Mouse (Mus musculus) erythroblast, adult 5-6 weeks (primary cell): ENCODE measurements at regions not wholly inside any gene's neighbourhood (a gene's known extent, or its start where the extent isn't known, plus 50 kb on each side); places are given as distances from the start of the nearest gene placed in this dataset.

Experiments
- ATAC-seq: replicated peaks from 2 replicates; pipeline ENCODE4 v1.8.0; 2016; ENCODE audit warnings: moderate number of reproducible peaks, mild to moderate bottlenecking, moderate TSS enrichment, inconsistent platforms; ENCODE audit not compliant: poor library complexity, low FRiP score, severe bottlenecking

DNA sequence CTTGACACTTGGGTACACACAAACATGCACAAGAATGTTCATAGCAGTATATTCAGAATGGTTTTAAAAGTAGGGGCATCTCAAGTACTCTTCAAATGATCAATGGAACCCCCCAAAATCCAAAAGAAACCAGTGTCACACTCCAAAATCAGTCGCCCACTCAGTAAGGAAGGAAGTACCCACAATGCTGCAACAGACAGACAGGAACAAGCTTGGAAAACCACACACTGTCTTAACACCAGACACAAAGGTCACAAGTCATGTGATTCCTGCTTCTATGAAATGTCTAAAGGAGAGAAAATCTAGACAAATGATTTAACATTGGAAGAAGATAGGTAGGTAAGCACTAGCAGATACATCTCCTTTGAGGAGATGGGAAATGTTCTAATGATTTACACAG lies 346.9 kb downstream of the Sox4 start:
- no peak for ATAC-seq

DNA sequence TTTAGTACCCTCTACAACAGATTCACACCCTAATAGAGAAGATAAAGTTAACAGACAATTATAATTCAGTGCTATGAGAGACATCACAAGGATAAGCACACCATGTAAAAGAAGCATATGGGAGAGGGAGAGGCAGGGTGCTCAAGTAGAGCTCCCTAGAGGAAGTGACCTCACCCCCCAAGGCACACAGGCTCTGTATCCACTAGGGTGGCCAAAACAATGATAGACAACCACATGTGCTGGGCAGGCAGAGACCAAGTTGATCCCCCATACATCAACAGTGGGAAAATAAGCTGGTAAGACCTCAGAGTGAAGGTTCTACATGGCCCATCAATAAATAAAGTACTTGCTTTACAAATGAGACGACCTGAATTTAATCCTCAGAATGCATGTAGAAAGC lies 347.7 kb downstream of the Sox4 start:
- no peak for ATAC-seq

DNA sequence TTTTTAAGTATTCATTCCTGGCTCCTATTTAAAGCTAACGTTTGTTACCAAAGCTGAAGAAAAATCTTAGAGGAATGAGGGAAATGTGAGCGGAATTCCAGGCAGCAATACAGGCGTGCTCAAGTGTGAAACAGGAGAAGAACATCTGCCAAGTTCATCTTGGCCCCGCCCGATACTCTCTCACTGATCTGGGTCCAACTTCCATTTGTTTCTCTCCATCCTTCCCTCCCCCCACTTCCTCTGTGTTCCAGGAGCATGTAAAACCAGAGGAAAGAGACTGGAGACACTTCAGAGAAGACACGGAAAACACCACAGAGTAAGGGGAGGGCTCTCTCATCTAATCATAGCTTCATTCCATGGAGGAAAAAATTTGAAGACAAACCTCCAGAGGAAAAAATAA lies 346.7 kb downstream of the Gm11361 start:
- ATAC-seq = no peak

DNA sequence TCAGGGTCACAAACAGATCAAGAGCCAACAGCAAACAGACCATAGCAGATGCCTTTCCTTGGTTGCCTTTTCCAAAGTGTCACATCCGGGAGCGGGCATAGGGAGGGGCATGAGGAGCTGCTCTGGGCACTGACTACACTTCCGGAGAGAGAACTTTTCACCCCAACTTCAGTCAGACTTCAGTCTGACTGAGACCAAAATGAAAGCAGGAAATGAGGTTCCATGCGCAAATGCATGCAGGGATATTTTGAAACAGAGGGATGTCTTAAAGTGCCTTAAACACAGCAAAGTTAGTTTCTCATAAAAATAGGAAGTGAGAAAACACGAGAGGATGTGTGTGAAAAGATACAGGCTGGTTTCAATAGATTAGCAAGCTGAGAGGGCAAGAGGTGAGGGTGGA lies 343.5 kb downstream of the Gm11361 start:
- no peak for ATAC-seq

DNA sequence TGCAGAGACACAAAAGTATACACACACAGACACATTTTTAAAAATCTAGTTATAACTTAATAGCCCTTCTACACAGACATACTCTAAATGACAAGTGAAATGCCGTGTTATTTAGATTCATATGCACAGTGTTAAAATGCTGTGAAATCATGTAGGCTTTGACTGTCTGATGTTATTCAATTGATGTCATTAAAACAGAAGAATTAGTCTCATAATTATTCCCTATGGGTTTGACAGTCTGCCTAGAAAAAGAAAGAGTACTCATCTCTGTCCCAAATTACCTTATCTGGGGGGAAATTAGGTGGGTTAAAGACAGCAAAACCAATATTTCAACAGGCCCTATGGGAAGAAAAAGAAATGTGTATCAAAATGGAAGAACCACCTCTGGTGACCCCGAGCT lies 339.0 kb downstream of the Gm11361 start:
- no peak for ATAC-seq

DNA sequence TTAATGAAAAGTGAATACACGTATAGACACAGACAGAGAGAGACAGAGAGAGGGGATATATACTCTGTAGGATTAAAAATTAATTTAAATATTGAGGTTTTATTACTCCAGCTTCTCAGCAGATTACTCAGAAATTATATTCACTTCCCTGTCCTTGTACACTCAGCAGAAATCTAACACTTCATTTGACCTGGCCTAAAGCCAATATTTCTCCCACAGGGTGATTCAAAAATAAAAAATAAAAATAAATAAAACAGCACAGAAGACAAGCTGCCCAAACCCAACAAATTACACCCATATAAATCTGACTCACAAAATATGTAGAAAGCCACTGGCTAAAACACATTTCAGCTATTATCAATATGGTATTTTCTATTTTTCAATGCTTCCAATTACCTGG lies 334.8 kb downstream of the Gm11361 start:
- ATAC-seq = no peak

DNA sequence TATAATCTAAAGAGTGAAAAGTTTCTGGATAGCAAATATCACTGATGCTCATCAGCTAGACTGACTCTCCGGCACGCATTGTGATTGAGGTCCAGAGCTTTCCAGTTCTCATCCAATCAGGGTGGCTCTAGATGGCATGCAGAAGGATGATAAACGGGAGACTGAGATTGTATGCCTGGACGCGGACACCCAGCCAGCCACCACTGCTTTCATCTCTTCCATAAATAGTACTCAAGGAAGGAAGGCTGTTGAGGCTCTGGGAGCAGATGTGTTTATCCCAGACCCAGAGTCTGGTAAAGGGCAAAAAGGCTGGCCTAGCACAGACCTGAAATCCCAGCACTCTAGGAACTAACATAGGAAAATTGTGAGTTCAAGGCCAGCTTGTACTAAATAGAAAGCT lies 330.6 kb downstream of the Gm11361 start:
- no peak for ATAC-seq

DNA sequence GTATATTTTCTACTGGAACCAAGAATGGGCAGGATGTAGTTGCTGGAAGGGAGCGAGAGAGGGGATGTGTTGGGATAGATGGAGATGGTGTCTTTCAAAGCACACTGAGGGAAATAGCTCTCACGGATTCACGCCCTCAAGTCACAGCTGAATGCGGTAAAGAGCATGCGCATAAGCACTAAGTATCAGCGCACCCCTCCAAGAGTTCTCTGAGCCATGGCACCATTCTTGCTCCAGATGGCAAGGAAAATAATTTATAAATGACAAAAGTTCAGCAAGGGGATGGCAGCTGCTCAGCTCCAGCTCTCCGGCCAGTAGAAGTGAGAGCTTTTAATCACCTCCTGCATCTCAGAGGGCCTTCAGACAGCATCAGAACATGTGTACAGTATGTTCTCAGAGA lies 329.4 kb downstream of the Gm11361 start:
- ATAC-seq = no peak

DNA sequence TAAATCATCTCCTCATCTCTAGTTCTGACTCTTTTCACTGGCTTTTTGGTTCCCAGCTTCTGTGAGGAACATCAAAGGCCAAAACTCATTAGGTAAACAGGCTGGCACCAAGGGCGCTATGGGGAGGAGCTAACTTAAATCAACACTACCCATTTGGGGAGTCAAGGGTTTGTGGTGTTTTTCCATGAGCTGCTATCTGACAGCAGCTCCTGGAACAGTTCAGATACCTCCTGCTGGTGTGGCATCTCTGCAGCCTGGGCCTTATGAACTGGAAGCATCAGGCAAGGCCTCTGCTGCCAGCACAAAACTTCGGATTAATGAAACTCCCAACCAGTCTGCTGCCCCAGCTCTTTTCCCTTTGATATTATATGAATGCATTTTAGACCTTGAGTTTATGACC lies 328.8 kb downstream of the Gm11361 start:
- no peak for ATAC-seq

DNA sequence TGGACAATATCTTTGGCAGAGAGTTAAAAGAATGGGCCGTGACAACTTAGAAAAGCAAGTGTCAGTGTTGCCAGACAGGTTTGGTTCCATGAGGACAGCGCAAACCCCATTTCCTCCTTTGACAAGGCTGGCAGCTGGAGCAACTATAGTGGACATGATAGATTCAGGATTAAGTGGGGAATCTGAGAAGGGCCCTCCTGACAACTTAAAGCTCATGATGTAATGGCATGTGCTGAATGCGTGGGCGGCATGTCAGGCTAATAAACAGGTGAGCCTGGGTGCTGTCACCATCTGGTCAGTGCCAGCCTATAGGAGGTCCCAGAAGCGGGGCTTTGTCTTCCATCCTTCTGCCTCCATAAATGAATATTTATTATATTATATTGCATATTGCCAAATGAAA lies 326.3 kb downstream of the Gm11361 start:
- ATAC-seq = no peak

DNA sequence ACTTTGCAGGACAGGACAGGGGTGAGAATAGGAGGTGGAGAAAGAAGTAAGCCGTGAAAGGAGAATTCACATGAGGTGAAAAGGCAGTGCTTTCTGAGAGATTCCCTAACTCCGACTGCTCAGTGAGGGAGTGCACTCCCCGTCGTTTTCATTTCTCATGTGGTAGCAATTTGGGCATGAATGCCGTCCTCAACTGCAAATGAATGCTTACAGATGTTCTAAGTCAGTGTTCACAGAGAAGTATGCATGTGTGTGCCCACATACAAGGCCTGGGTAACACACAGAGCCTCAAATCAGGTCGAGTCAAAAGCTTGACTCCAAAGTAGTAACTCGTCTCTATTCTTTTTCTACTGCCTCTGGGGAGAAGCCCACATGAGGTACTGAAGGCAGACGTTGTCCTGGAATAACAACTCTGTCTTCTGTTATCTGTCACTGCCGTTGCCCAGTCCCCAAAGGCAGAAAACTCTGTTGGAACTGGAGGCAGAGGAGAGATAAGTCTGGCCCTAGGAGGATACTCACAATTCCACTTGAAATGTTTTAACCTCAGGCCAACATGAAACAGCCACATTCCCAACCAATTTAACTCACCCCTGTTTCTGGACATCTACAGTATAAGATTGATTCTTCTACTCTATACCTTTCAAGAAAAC lies 318.0 kb downstream of the Gm11361 start:
- no peak for ATAC-seq

DNA sequence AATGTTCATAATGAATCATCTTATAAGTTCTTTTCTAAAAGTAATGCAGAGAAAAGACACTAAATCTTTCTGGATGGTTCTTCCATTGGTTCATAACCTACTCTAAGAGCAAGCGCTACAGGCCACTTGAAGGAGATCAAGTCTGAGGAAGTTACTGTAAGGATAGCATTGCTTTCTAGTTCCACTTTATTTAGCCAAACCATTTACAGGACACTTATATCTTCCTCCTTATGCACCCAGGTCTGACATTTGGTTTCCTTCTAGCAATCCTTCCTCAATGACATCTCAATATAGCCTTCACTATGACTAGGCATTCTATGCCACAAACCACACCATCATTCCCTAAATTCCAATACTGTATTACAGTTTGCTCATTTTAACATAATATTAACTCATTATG lies 316.0 kb downstream of the Gm11361 start:
- ATAC-seq = no peak

DNA sequence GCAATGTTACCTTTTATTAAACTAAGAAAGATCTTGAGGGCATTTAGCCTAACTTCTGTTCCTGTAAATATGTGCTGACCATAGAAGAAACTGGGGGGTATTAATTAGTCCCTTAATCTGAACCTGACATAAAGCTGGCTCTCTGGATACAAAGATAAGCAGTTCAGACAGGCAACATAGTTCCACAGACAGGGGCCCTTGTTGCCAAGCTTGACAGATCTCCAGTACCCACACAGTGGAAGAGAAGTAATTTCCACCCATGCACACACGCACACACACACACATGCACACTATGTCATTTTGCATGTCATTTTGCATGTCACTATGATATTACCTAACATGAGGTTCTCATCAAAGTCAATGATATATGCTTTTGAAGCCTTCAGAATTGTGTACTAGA lies 315.1 kb downstream of the Gm11361 start:
- no peak for ATAC-seq

DNA sequence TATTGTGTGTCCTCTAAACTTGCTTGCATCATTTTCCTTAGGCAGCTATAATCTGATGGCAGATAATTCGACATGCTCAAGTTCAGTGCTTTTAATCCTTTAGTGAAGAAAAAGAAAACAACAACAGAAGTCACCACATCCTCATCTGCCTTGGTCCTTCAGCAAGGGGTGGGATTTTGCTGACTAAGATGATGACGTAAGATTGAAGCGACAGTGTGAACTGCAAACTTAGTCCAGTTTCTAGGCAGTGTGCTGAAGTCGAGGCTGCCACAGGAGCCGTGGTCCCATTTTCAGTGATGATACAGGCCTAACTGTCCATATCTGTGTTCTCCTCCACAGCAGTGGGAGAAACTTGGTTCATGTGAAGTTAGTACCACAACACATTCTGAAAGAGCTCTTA lies 314.4 kb downstream of the Gm11361 start:
- no peak for ATAC-seq

DNA sequence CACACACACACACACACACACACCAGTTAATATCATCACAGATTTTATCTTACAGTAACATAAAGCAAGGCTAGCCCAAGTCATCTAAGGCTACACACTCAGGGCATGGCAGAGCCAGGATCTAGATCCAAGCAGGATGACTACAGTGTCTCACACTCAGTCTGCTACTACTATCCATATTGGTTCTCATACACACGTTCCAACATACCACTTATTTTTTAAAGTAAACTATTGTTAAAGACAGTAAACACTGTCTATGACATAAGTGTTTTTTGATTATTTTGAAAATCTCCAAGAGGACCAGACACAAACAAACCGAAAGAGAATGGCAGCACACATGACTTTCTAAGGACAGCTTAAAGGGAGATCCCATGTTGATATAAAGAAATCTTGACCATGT lies 306.3 kb downstream of the Gm11361 start:
- no peak for ATAC-seq

DNA sequence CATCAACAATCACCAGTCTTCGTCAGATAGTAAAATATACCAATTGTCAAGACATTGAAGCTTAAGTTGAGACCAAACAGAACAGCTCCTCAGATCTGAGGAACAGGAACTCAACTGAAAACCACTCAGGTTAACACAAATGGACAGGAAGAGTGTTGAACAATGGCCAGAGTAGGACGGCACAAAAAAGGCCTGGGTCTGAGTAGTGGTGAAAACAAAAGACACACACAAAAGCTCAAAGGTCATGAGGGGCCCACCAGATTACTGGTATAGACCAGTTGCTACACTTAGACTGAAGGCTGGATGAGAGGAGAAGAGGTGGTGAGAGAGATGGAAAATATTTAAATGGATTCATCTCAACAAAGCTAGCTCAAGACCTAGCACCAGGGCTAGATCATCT lies 302.8 kb downstream of the Gm11361 start:
- ATAC-seq = no peak

DNA sequence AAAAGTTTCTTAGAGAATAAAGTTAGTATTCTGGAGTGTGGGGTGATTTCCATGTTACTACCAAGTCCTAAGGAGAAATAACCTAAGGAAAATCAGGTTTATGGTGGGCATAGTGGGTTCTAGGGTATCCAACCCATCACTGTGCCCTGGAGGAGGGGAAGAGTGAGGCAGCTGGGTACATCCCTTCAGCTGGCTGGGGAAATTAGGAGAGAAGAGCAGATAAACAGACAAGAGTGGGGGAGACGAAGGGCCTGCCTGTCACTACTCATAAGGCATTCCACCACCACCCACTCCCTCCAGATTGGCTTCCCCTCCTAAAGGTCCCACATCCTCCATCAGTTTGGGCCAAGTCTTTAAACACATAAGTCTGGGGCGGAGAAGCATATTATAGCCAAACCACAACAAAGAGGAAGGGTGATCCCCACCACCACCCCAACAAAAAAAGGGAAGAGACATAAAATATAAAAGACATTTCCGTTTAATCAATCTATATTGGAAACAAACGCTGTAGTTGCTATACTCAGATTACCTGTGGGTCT lies 299.8 kb downstream of the Gm11361 start:
- ATAC-seq = peak; percentile 57; the same call in 1 of the 2 replicates

DNA sequence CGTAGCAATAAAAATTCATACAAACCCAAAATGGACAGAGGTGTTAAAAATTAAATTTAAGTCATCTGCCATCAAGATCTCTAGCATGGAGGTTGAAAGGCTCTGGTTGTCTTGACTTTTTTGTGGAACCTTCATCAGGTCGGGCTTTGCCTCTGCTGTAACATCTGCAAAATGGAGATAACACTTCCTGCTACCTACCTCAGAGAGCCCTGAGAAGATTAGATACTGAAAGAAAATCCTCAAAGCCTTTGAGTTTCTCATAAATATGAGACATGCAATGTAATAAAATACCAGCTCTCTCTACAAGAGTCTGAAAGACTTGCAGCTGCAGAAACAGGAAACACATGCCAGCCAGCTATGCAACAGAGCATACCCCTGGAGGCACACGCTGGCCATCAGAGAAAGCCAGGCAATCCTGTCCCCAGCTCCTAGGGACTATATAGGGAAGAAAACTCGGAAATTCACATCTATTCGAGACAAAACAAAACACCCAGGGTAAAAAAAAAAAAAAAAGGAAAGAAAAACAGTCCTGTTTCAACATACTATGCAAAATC lies 299.1 kb downstream of the Gm11361 start:
- peak; percentile 83 for ATAC-seq

DNA sequence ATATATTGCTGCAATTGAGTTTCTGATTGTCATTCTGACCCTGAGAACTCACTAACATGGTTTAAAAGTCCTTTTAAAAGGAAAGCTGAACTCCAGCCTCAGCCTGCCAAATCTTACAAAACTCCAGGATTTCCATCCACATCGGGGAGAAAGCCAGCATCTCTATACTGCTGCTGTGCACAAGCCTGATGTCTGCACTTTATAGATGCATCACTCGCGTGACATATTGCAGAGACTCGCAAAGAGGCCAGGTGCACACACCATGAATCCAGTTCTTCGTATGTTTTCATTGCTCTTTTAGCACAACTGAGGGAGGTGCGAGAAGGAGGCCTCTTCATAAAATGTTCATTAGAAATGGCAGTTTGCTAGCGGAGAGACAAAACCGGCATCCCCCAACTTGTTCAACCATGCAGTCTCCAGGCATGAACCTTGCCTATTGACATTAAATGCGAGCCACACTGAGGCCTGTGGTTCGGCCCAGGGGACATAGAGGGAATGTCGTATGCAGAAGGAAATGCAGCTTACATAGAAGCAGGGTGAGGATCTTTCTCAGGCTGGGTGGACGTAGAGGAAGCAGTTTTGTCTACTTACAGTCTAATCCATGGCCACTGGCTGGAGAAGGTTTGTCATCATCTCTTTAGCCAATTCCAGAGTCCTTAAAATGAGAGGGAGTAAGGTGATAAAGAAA lies 297.0 kb downstream of the Gm11361 start:
- ATAC-seq = no peak

DNA sequence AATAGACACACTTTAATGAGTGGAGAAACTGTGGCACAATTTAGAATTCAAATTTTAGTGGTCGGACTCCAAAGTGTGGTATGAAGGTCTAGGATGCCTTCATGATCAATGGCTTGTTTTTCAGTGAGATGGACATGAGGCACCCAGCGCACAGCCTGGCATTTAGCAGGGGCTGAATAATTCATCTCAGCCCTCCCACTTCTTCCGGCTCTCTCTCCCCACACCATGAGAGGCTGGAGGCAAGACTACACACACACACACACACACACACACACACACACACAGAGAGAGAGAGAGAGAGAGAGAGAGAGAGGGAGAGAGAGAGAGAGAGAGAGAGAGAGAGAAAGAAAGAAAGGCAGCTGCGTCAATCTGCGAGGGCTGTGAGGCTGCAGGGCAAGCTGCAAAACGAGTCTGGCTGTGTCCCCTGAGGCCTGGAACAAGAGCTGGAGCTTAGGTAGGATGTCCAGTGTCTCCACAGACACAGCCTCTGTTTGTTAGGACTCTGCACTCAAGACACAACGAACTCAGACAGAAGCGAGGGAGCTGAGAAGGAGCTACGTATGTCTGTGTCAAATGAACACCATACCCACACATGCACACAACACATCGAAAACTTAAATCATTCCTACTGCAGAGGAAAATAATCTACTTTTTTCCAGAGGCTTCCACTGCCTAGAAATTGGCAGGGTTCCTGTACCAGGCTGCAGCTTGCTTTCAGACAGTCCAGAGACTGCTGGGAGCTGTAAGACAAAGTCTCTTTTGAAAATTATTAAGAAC lies 295.8 kb downstream of the Gm11361 start:
- ATAC-seq = no peak

DNA sequence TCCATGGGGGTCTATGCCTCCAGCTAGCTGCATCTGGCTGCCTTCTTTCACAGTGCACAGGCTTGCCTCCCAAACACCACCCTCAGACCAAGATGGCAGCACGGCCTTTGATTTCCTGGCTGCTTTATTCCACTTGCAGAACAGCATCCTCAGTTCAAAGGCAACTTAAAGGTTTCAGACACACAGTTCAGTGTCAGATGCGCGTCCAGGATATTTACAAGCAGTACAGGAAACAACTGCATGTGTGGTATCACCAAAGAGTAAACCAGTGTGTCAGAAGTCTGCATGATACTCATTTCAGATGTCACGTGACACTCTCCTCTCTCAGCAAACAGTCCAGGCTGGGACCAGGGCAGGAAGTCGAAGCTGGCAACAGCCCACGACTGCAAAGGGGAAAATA lies 294.2 kb downstream of the Gm11361 start:
- ATAC-seq = no peak
